Mouse (Mus musculus): ENCODE data around the gene B3galnt1.

DNA sequence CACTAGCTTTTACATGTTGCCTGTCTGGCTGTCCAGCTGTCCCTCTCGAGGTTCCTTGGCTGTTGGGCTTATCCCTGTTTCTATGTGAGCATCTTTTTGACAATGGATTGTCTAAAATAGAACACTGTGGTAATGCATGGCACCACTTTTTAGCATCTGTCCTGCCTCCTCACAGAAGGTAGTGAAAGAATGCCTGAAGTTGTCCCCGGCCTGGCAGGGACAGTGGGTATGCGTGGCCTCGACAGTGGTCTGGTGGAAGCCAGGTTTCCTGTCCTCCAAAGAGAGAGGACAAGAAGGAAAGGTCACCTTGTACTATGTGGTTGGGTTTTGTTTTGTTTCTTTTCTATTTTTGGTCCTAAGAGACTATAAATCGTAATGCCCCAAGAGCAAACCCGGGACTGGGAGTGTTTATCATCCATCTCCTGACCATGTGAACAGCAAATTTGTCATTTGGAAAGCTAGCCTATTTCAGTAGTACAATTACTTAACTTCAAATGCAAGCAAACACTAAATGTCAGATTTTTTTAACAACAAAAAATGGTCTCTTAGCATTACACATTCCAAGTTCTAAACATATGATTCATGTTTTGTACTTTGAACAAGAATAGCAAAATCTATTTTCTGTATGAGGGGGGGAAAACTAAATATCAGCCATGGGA, 39.3 kb downstream of the B3galnt1 start:
- no peak for TF ChIP-seq CTCF (IDR thresholded peaks at IDR 0.05; ENCODE audit: borderline replicate concordance, control insufficient read depth, extremely low read depth, insufficient read depth, low read length, poor library complexity)
- no peak for TF ChIP-seq POLR2A (IDR thresholded peaks at IDR 0.05; ENCODE audit: control insufficient read depth, extremely low read depth, insufficient read depth, low read length, poor library complexity)

All from thymus, adult 2 months (tissue).